14 mouse cellular contexts compared by ENCODE assay signal in the genomic region with DNA sequence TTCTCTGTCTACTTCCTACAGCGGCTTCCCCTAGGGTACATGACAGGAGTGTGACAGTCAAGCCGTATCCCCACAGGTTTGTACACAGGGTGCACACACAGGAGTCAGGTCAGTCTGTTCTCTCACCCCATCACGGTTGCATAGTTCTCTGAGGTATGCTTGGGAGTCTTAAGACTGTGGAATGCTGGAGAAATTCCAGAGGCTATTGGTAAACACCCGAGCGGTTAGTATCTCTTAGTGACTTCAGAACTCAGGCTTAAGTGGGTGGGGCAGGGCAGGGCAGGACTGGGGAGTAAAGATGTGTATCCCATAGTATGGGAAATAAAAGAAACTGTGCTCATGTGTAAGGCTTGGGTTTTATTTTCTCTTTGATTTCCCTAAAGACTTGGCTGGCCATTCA. TPM values are rescaled to one million over a fixed set of nuclear protein-coding genes. Genes with fewer than 3 reads are reported as not detected.
DNase-seq lines count a peak whose midpoint lies in the region; ATAC-seq and TF ChIP-seq lines count a peak whose summit lies in the region.
"Had no signal": no experiment of that assay in that cellular context is flagged by ENCODE, and none has a peak within 500 bp of the region (broad histone marks: within the 10 kb centered on the region; RNA-seq: fewer than 3 reads in every experiment).

No protein-coding gene starts in this region.

- WGBS in kidney, embryonic 14.5 days = 29% methylated on average over 5 of the region's 5 CpGs
- 50% methylated on average over 5 of the region's 5 CpGs for WGBS in liver, embryonic 15.5 days (ENCODE audit: insufficient replicate concordance)
- 47% methylated on average over 5 of the region's 5 CpGs for WGBS in forebrain, embryonic 16.5 days

- no peak for DNase-seq in kidney, adult 9 months
- DNase-seq in ZHBTc4 (ENCODE audit: low read depth, low spot score) = peak; percentile 91
- no peak for DNase-seq in left cerebral cortex, postnatal 10 days (ENCODE audit: extremely low spot score in 1 of 2, low spot score in 2 of 2)
- DNase-seq: cerebellum, postnatal 10 days; heart, adult 2 months; thymus, adult 2 months had no signal

- intact Hi-C loops in left cerebral cortex, postnatal 10 days (cut with DNase I) = no loop called here

- no peak for TF ChIP-seq POLR2A in ES-Bruce4 (IDR thresholded peaks at IDR 0.05; ENCODE audit: insufficient read depth, low read length)

- H3K4me3 ChIP-seq in kidney, embryonic 14.5 days (ENCODE audit: low read length) = no peak overlapping the region
- no peak overlapping the region for H3K4me3 ChIP-seq in ES-Bruce4 (ENCODE audit: low read depth, low read length)
- no peak overlapping the region for H3K4me3 ChIP-seq in liver, embryonic 15.5 days (replicated peaks)
- H3K4me3 ChIP-seq in forebrain, embryonic 16.5 days (replicated peaks; ENCODE audit: low read length) = no peak overlapping the region
- H3K4me3 ChIP-seq: heart, adult 2 months; lung, embryonic 15.5 days had no signal

- H3K27ac ChIP-seq in kidney, embryonic 14.5 days (ENCODE audit: low read depth, low read length) = peak overlapping the region; percentile 56
- peak overlapping the region; percentile 26; the same call in 1 of the 2 replicates for H3K27ac ChIP-seq in ES-Bruce4 (ENCODE audit: insufficient read depth, low read length)
- H3K27ac ChIP-seq in liver, embryonic 15.5 days (replicated peaks) = no peak overlapping the region
- H3K27ac ChIP-seq in forebrain, embryonic 16.5 days (ENCODE audit: low read length) = no peak overlapping the region
- H3K27ac ChIP-seq: heart, adult 2 months; lung, embryonic 15.5 days had no signal

- H3K36me3 ChIP-seq in kidney, embryonic 14.5 days (ENCODE audit: control insufficient read depth, insufficient read depth, low read length) = no peaks in the 10 kb centered on the region
- no peaks in the 10 kb centered on the region for H3K36me3 ChIP-seq in ES-Bruce4 (ENCODE audit: control insufficient read depth, insufficient read depth, low read length, poor library complexity, severe bottlenecking)
- H3K36me3 ChIP-seq in liver, embryonic 15.5 days (replicated peaks) = no peaks in the 10 kb centered on the region
- H3K36me3 ChIP-seq in forebrain, embryonic 16.5 days (ENCODE audit: control insufficient read depth, insufficient read depth) = no peaks in the 10 kb centered on the region
- H3K36me3 ChIP-seq: lung, embryonic 15.5 days had no signal

- ATAC-seq in kidney, embryonic 14.5 days (ENCODE audit: low FRiP score, low TSS enrichment) = 0 out of 2 replicates have a peak, but pooled peaks have one; percentile 24
- ATAC-seq in liver, embryonic 15.5 days (ENCODE audit: insufficient read depth) = peak; percentile 53; the same call in 1 of the 2 replicates
- no peak for ATAC-seq in forebrain, embryonic 16.5 days
- no peak for ATAC-seq in megakaryocyte, adult 5-6 weeks (ENCODE audit: poor library complexity, severe bottlenecking)
- ATAC-seq: activated CD4-positive, CD25-positive, alpha-beta regulatory T cell, adult 4 months; hindbrain, embryonic 16.5 days had no signal

- H3K4me2 ChIP-seq in kidney, embryonic 14.5 days (replicated peaks; ENCODE audit: low read depth, low read length) = no peak overlapping the region
- H3K4me2 ChIP-seq in liver, embryonic 15.5 days = no peak overlapping the region
- H3K4me2 ChIP-seq in forebrain, embryonic 16.5 days (ENCODE audit: low read length) = no peak overlapping the region
- H3K4me2 ChIP-seq: lung, embryonic 15.5 days had no signal

- no peak for TF ChIP-seq EP300 in ES-Bruce4 (IDR thresholded peaks at IDR 0.05; ENCODE audit: insufficient read depth, low read depth, low read length)

- no peak overlapping the region for H3K9ac ChIP-seq in kidney, embryonic 14.5 days (ENCODE audit: low read depth, low read length)
- H3K9ac ChIP-seq in ES-Bruce4 (ENCODE audit: low read depth, poor library complexity, severe bottlenecking) = no peak overlapping the region
- H3K9ac ChIP-seq in liver, embryonic 15.5 days = no peak overlapping the region
- H3K9ac ChIP-seq in forebrain, embryonic 16.5 days (replicated peaks; ENCODE audit: low read depth, low read length) = no peak overlapping the region
- H3K9ac ChIP-seq: lung, embryonic 15.5 days had no signal

- no peaks in the 10 kb centered on the region for H3K9me3 ChIP-seq in kidney, embryonic 14.5 days (ENCODE audit: control insufficient read depth, low read length)
- H3K9me3 ChIP-seq in ES-Bruce4 (replicated peaks; ENCODE audit: control insufficient read depth, insufficient read depth, low read length, poor library complexity, severe bottlenecking) = no peaks in the 10 kb centered on the region
- H3K9me3 ChIP-seq in liver, embryonic 15.5 days (replicated peaks) = no peaks in the 10 kb centered on the region
- no peaks in the 10 kb centered on the region for H3K9me3 ChIP-seq in forebrain, embryonic 16.5 days (ENCODE audit: control insufficient read depth, low read length)
- H3K9me3 ChIP-seq: lung, embryonic 15.5 days had no signal

- peaks cover 75% of the 10 kb centered on the region for H3K4me1 ChIP-seq in kidney, embryonic 14.5 days (ENCODE audit: control insufficient read depth, insufficient read depth, low read length)
- peaks cover 4% of the 10 kb centered on the region for H3K4me1 ChIP-seq in ES-Bruce4 (ENCODE audit: control insufficient read depth, insufficient read depth, low read length)
- peaks cover 19% of the 10 kb centered on the region for H3K4me1 ChIP-seq in liver, embryonic 15.5 days (replicated peaks)
- no peaks in the 10 kb centered on the region for H3K4me1 ChIP-seq in forebrain, embryonic 16.5 days (replicated peaks; ENCODE audit: control insufficient read depth, insufficient read depth, low read length)

- no peak for TF ChIP-seq CTCF in ES-Bruce4 (IDR thresholded peaks at IDR 0.05; ENCODE audit: low read depth, low read length)

- H3K27me3 ChIP-seq in kidney, embryonic 14.5 days (ENCODE audit: control insufficient read depth, insufficient read depth, low read length) = no peaks in the 10 kb centered on the region
- no peaks in the 10 kb centered on the region for H3K27me3 ChIP-seq in ES-Bruce4 (ENCODE audit: control insufficient read depth, insufficient read depth, low read length, poor library complexity, severe bottlenecking)
- H3K27me3 ChIP-seq in liver, embryonic 15.5 days = no peaks in the 10 kb centered on the region
- H3K27me3 ChIP-seq in forebrain, embryonic 16.5 days (replicated peaks; ENCODE audit: control insufficient read depth, insufficient read depth, low read length) = peaks cover 18% of the 10 kb centered on the region
- H3K27me3 ChIP-seq: lung, embryonic 15.5 days had no signal

RNA-seq across cellular contexts. Expression of a gene that starts 50.3 kb away (rescaled TPM):
- polyA plus RNA-seq in kidney, embryonic 14.5 days (2014; fragmentation: Nextera tagmentation; extraction: Ambion mirVana) = 13.3 and 21.1 TPM in 2 replicates
- polyA plus RNA-seq in ES-Bruce4 (2011; ENCODE audit: insufficient read depth, insufficient read length, low read depth, missing spikeins) = 141 and 149 TPM in 2 replicates
- polyA plus RNA-seq in liver, embryonic 15.5 days (2015; fragmentation: Nextera tagmentation; extraction: Ambion mirVana) = 0.40 and 0.44 TPM in 2 replicates
- total RNA-seq in left cerebral cortex, postnatal 10 days (2021) = 1 to 10 TPM; 9.2 to 9.5 TPM
- 0.85 and 1.1 TPM in 2 replicates for polyA plus RNA-seq in forebrain, embryonic 16.5 days (2015; fragmentation: Nextera tagmentation; extraction: Ambion mirVana)
- total RNA-seq in megakaryocyte, adult 5-6 weeks (2015) = 0.02 and 0.09 TPM in 2 replicates
- 0.26 TPM in 1 of 2 replicates, not detected in the other for total RNA-seq in megakaryocyte, adult 5-6 weeks (2017)

Comparison
In these comparisons a context has a peak if more than half of its experiments do, and no peak if none do; other contexts are left out.
1. ATAC-seq: peak in kidney, embryonic 14.5 days (single experiment) and liver, embryonic 15.5 days (single experiment); none in forebrain, embryonic 16.5 days (single experiment) and megakaryocyte, adult 5-6 weeks (single experiment).
2. H3K27ac ChIP-seq: peak in kidney, embryonic 14.5 days (single experiment) and ES-Bruce4 (single experiment); none in liver, embryonic 15.5 days (single experiment) and forebrain, embryonic 16.5 days (single experiment).